Mouse (Mus musculus): Measurements from ENCODE around the gene Trim13. TPM values are rescaled to one million over a fixed set of nuclear protein-coding genes. Genes with fewer than 3 reads are reported as not detected.

The Trim13 gene
- polyA plus RNA-seq, 1 experiment = 0.22 TPM

DNA sequence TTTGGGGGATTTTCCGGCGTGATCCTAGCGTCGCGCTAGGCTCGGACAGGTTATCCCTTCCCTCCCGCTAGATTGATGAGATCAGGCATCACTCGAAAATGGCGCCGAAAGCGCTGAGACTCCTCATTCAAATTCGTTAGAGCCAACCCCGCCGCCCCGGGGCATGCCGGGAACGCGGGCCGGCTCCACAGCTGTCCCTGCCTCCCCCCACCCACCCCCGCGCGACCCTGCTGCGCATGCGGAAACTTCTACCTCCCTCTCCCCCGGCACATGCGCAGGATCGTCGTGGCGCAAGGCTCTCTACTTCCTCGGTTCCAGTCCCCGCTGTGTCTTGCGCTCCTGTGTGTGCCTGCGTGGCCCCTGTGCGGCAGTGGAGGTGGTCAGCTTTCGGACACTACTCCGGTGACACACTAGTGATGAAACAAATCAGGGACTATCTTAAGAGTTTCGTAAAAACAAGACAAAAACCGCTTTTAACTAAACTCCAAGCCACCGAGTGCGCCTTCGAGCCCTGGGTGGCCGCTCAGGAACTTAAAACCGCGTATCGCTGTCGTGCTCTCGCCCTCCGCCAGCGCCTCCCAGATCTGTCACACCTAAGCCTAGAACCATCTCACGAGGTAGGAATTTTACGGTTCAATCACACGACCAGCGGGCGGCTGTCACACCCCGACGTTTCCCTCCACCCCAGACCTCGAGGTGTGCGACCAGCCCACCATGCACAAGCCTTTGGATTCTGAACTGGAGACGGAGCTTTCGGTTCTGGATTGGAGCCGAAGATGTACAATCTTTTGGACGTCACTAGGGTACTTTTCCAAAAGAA lies 50.8 kb downstream of the Trim13 start:
- Histone ChIP-seq H3K27me3 (replicated peaks) (no peaks in the 10 kb centered on the region), H3K4me3 (replicated peaks) (peak overlapping the region; percentile 92), H3K4me1 (peaks cover 40% of the 10 kb centered on the region), H3K36me3 (replicated peaks; ENCODE audit: low read length) (no peaks in the 10 kb centered on the region), H3K9me3 (no peaks in the 10 kb centered on the region)
- TF ChIP-seq FLI1 (IDR thresholded peaks at IDR 0.05; ENCODE audit: low read length) = no peak
- no peak for TF ChIP-seq GATA1 (IDR thresholded peaks at IDR 0.05; ENCODE audit: borderline replicate concordance, low read length)

DNA sequence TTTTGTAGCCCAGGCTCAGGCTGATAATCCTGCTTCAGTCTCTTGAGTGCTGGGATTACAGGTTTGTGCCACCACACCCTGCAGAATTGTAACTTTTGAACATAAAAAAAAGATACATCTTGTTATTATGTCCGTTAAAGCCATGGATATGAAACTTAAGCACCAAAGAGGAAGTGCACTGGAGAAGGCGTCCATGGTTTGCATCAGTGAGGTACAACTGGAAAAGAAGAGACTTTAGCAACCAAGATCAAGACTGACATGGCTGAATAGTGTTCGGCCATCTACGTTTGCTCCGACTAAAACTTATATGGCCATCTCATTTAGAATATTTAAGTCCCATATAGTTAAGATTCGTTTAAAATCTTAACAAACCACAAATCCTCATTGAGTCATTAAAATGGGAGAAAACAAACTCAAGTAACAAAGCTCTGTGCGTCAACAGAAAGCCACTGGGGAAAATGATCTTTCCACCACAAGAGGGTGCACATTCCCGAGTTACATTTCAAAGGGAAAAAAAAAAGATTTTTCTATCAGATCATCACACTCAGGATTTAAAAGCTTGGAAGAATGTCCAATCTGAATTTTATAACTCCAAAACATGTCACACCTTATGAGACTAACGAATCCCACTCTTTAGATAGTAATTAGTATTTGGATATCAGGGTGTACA lies 52.4 kb downstream of the Trim13 start:
- TF ChIP-seq FLI1 (IDR thresholded peaks at IDR 0.05; ENCODE audit: low read length) (no peak), GATA1 (IDR thresholded peaks at IDR 0.05; ENCODE audit: borderline replicate concordance, low read length) (no peak)
- peaks cover 40% of the 10 kb centered on the region for H3K4me1 ChIP-seq

More for the DNA sequence above, 52.4 kb downstream of the Trim13 start:
- Histone ChIP-seq H3K4me3 (replicated peaks) (peak overlapping the region; percentile 66), H3K9me3 (no peaks in the 10 kb centered on the region), H3K27me3 (replicated peaks) (no peaks in the 10 kb centered on the region), H3K36me3 (replicated peaks; ENCODE audit: low read length) (no peaks in the 10 kb centered on the region)

Other genes starting within 250 kb of the Trim13 start
- 0.85 and 1.0 TPM in 2 replicates for gene Ebpl, start 237.8 kb upstream of the Trim13 start, polyA plus RNA-seq (2012; ENCODE audit: insufficient read depth, low replicate concordance)
- 0.67 and 1.5 TPM in 2 replicates for gene Kpna3, start 158.4 kb upstream of the Trim13 start, polyA plus RNA-seq (2012; ENCODE audit: insufficient read depth, low replicate concordance)
- gene Spryd7, start 41.4 kb upstream of the Trim13 start, polyA plus RNA-seq (2012; ENCODE audit: insufficient read depth, low replicate concordance) = 4.7 and 8.4 TPM in 2 replicates
- gene Kcnrg, start 9.2 kb downstream of the Trim13 start, polyA plus RNA-seq (2012; ENCODE audit: insufficient read depth, low replicate concordance) = not detected in 2 replicates

Measured in megakaryocyte, embryonic 14.5 days (primary cell).